Mouse (Mus musculus): ENCODE data around the gene Ppp2r3d.
A peak's percentile ranks its signal among the peaks of the same experiment; 100 is the strongest.
"Not testable (repeated sequence)": the region's sequence is repeated elsewhere in the genome, so short reads cannot be mapped to it uniquely, and the experiment has no call there.

Ppp2r3d gene

DNA sequence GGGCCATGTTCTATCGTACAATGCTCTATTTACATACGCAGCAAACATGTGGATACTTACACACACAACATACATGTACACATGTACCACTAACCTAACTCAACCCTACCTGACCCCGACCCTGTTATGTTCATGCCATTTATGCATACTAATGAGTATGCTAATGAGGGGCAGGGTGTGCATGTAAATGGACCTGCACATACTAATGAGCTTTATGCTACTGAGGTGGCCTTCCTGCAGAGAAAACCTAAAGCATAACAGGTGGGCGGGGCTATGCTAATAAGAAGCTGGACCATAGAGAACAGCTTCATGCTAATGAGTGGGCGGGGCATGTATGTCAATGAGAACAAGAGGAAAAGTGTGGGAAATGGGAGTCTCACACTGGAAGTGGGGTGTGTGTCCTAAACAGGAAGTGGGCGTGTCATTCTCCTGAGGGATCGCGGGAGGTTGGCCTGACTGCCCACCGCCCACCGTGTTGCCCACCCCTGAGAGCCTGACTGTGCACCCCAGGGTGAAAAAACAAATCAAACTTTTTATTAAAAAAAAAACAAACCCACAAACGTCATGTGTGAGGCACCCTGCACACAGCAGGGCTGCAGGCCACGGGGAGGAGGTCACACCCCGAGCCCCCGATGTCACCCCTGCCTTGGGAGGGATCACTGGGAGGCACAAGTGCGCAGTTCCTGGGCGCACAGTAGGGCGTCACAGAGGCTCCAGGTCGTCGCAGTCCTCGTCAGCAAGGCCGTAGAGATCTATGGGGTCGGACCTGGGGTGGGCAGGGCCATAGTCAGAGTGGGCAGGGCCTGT is at the start of gene Ppp2r3d:
Gene Ppp2r3d, minus strand, starts transcription at position 803 of the 807 bp plus-strand sequence.
- DNase-seq (ENCODE audit: low spot score in 2 of 2), result peak in 1 of 2 experiments; percentile 17

DNA sequence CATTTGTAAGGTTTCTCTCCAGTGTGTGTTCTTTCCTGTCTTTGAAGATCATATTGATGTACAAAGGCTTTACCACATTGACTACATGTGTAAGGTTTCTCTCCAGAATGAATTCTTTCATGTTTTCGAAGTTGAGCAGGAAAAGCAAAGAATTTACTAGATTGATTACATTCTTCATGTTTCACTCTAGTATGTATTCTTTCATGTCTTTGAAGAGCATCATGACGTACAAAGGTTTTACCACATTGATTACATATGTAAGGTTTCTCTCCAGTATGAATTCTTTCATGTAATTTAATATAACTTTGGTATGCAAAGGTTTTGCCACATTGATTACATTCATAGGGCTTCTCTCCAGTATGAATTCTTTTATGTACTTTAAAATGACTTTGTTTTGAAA is 17.0 kb upstream of the Ppp2r3d start, which contains the start of gene Gm21836:
Gene Gm21836, minus strand, starts transcription at position 101 of the 400 bp plus-strand sequence.
- DNase-seq (ENCODE audit: low spot score in 2 of 2), result not testable (repeated sequence)

DNA sequence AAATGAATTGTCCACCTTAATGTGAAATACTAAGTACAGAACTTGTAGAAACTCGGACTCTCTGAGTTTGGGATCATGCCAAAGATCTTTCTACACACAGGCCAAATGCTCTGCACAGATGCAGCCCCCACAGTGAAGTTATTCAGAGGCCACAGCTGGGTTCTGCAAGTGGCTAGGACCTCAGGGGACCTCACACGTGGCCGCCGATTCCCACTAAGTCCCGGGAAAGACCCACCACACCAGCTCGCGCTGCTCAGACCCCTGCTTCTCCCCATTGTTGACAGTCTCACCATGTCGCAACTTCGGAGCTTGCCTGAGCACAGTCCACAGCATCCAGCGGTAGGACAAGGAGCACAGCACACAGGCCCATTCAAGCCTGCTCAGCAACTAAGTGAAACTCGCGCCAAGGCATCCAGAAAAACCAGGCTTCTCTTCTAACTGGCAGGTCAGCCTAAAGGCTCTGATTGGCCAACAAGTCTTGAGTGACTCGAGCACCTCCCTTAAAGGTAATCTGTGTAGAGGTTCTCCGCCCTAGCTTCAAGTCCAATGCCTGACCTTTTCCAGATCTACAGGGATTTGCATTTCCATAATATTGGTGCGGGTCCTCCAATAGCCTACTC is 3.8 kb upstream of the Ppp2r3d start:
- DNase-seq (ENCODE audit: low spot score in 2 of 2), result not testable (repeated sequence)

DNA sequence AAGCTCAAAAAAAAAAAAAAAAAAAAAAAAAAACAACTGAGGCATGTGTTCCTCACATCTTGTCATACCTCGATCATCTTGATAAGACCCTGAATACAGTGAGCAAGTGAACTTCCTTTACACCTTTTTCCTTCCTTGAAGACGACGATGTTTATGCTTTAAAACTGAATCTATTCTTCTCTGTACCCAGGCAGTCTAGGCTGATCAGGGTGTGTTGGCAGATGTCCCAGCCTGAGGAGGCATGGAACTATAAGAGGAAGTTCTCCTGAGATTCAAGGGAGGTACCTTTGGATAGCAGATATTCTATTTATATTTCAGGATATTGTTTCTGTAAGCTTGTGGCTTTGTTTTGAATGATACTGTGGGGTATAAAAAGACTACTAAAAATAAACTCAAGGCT is 1.4 kb upstream of the Ppp2r3d start:
- DNase-seq (ENCODE audit: low spot score in 2 of 2), result no peak

DNA sequence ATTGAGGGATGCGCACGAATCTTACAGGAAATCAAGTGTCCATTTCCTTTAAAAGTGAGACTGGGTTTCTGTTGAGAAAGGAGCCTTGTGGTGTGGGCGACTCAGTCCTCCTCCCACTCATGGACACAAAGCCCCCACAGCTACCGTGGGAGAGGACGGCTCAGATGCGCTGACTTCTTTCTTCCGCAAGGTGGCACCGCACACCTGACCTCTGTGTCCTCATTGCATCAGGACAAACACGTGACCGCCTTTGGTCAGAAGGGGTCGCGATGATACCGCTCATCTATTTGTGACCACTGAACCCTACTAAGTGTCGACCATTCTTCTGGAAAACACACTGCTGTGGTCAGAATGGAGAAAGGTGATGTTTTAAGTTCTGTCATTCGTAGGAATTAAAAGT is 1.0 kb downstream of the Ppp2r3d start:
- no peak for DNase-seq (ENCODE audit: low spot score in 2 of 2)

DNA sequence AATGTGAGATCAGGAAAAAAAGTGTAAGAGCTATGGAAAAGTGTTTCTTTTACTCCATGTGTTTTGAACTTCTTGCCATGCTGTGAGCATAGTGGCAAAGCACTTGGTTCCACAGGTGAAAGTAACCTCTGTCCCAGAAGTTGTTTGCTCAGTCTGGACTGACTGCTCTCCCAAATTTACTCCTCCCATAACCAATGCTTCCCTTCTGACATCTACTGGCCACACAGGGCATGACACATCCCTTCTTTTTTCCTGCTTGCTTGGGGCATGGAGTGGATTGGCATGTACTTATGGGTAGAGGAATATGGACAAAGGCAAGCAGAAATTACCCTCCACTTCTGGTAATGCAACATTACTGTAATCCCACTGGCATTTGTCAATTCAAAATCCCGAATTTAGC is 20.1 kb downstream of the Ppp2r3d start:
- no peak for DNase-seq (ENCODE audit: low spot score in 2 of 2)

DNA sequence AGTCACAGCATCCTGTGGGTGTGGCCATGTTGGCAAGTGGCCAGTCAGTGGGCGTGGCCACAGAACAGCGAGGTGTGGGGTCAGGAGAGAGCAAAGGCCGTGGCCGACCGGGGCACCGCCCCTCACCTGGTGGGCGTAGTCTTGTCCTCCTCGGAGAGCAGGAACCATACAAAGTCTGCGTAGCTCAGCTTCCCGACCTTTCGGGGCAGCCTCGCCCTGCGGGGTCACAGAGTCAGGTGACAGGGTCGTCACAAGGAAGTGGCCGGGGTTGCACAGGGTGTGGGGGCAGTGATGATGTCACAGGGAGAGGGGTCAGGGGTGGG is 34.2 kb downstream of the Ppp2r3d start:
- DNase-seq (ENCODE audit: low spot score in 2 of 2), result peak in 1 of 2 experiments; percentile 31

DNA sequence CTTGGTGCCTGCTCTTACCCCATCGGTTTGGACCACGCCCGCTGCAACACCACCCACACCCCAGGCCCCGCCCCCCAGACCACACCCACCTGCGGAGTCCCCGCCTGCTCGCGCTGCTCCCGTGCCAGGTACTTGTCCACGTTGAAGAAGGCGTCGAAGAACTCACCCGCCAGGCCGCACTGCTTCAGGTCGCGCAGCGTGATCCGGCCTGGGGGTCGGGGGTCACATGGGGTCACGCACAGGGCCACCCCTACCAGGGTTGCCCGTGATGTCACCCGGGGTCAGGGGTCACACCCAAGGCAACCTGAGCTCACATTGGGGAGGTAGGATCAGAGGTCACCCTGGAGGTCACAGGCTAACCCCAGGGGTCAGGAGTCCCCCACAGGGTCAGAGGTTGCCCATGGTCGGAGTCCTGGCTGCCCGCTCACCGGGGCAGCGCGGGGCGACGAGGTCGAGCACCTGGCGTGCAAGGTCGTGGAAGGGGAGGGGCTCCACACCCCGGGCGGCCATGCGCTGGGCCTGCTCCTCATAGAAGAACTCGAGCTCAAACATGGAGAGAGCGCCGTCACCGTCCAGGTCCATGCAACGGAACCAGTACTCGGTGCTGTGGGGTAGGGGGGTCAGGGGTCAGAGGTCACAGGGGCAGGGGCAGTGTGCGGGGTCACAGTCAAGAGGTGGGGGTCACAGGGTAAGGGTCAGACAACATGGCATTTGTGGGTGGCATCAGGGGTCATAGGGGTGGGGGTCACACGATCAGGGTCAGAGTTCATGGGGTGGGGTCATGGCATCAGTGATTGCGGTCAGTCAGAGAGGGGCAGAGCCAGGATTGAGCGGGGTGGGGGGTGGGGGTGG is 34.8 kb downstream of the Ppp2r3d start:
- peak in 1 of 2 experiments; percentile 36 for DNase-seq (ENCODE audit: low spot score in 2 of 2)

DNA sequence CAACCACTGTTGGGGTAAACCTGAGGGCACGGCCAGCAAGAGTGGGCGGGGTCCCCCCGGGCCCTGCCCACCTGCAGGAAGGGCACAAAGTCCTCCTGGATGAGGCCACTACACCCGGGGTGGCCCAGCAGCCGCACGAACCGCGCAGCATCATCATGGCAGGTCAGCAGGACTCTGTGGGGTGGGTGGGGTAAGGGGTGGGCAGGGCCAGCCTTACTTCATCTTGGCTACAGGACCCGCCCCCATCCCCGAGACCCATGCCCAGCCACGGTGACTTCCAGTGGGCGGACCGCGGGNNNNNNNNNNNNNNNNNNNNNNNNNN is 36.0 kb downstream of the Ppp2r3d start:
- DNase-seq (ENCODE audit: low spot score in 2 of 2), result no peak

DNA sequence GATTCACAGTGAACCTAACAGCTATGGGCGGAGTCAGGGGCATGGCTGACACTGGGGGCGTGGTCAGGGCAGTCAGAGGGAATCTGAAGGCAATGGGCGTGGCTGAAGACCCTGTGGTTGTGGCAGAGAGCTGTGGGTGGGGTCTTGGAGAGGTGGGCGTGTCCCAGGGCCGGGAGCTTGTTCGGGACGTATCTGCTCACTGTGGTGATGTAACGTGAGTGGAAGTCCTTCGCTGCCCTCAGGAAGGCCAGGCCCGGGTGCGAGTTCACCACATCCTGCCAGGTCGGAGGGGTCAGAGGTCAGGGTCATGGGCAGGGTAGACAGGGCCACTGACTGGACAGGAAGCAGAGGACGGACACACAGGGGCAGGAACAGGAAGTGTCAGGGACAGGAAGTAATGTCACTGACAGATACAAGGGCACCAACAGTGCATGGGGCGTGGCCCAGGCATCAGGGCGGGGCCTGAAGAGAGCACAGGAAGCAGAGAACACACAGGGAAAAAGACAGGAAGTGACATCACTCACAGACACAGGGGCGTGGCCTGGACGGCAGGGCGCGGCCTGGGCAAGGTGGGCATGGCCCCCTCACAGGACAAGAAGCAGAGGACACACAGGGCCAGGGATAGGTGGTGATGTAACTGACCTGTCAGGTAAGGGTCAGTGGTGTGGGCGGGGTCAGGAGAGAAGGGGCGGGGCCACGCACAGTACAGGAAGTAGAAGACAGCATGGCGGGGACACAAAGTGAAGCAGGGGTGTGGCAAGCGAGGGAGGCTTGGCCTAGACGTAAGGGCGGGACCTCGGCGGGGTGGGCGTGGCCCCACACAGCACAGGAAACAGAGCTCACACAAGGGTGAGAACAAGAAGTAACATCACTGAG is 36.6 kb downstream of the Ppp2r3d start:
- peak in 1 of 2 experiments; percentile 50 for DNase-seq (ENCODE audit: low spot score in 2 of 2)

DNA sequence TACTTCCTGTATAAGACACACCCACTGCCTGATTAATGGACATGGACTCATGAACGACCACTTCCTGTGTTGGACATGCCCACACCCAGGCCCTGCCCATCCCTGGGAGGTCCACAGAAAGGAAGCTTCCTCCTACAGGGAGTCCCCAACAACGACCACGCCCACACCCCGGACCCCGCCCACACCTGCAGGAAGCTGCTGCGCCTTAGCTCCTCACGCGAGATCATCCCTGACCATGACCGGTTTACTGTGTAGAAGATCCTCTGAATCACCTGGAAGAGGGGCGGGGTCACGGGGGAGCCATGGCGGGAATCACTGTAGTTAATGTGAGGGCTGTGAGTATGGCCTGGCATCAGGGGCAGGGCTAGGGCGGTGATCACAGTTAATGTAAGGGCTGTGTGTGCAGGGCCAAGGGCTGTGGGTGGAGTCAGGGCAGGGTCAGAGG is 37.3 kb downstream of the Ppp2r3d start:
- DNase-seq (ENCODE audit: low spot score in 2 of 2), result peak in 1 of 2 experiments; percentile 42

DNA sequence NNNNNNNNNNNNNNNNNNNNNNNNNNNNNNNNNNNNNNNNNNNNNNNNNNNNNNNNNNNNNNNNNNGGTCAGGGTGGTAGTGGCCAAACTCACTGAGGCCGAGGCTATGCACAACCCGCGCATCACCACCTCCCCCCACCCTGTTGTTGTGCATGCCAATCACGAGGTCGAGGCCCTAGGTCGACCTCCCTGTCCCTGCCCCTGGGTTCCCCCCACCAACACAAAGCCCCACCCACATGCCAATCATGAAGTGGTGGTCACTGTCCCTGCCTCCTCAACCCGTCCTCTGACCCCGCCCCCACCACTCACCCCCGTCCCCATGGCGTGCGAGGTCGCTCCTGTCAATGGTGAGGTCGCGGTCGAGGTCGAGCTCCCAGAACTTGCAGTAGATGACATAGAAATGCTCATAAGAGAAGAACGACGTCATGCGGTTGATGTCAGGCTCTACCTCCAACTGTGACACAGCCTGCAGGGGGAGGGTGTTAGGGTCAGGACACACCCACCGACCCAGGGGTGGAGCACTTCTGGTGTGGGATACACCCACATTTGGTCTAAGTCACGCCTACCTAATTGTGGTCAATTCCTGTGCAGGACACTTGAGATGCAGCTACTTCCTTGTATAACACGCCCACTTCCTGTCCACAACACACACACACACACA is 37.9 kb downstream of the Ppp2r3d start:
- DNase-seq (ENCODE audit: low spot score in 2 of 2), result peak in 1 of 2 experiments; percentile 18

DNA sequence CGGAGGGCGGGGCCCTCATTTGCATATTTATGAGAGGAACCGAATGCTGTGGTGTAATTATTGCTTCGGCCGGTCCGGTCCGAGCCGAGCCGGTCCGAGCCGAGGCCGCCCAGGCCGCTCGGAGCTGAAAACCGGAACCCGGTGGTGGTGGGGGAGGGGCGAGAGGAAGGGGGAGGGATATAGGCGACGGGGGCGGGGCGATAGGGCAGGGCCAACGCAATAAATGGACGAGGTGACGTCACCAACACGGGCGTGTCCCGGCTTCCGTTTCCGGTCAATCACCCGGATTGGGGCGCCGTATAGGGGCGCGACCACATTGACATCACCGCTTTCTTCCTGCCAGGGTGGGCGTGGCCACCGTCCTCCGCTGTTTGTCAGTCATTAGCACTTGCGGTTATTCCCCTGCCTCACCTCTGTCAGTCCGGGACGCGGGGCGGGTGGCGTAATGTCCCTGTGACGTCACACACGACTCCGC is 51.2 kb downstream of the Ppp2r3d start:
- peak; percentile 65 to 87 for DNase-seq (ENCODE audit: low spot score in 2 of 2)

DNA sequence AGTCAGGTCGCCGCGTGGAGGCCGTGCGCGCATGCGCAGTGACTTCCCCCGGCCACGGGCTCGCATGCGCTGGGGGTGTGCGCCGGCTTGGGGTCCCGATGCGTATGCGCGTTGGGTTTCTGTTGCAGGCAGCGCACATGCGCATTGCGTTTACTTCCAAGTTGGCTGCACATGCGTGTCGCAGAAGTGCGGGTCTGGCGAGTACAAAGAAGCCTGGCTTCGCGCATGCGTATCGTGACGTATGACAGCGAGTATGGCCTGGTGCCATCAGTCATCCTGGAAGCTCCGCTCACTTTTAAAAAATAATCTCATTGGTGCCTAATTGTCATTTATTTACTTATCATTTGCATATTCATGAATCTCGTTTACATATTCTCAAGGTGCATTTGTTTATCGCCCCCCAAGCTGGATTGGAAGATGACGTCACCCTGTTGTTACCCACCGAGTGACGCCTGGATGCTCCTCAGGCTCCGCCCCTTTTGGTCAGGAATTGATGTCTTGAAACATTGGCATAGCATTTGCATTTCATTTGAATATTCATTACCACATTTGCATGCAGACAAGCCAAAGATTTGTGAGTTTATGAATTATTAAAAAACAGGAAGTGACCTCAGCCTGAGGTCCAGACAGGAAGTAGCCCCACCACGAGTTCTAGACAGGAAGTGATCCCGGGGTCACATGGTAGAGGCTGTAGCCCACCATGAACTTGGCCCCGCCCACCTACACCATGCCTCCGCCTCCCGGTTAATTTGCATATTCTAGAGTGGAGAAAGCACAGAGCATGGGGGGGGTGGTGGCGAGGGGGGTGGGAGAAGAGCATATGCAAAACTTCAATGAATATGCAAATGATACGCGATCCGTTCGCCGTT is 51.9 kb downstream of the Ppp2r3d start:
- peak; percentile 83 to 93 for DNase-seq (ENCODE audit: low spot score in 2 of 2)

DNA sequence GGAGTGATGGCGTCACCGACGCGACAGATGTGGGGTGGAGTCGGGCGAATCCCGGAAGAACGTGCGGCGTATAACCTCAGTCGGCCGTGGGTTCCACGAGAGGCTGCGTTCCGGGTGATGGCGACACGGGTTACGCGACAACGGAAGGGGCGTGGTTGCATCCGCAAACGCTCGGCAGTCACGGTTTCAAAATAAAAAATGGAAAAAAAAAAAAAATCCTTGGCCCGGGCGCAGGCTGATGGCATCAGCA is 52.5 kb downstream of the Ppp2r3d start:
- DNase-seq (ENCODE audit: low spot score in 2 of 2), result no peak

DNA sequence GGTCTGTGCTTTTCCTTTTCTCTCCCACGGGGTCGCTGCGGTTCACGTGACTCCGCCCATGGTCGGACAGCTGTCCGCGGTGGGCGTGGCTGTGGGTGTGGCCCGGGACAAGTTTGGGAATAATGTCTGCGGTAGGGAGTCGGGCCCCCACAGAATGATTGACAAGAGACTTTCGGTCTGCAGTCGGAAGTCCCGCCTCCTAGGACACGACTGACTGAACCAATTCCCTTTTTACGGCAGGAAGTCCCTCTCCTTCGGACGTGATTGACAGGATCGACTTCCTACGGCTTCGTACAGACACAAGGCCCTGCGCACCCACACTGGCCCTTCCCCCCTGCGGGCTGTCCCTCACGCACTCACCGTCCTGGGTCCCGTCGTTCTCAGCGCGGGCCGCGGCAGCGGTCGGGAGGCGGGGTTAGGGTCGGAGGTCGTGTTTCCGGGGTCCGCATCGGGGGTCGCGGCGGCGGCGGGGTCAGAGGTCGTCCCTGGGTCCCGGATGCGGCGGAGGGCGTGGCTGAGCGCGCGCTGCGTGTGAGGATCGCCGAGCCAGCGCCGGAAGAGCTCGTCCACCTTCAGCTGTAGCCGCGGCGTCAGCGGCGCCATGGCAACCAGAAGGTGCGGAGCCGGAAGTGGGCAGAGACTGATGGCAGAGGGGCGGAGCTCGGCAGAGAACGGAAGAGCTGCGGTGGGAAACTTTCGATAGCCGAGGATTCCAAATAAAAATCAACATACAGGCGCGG is 53.0 kb downstream of the Ppp2r3d start:
- DNase-seq (ENCODE audit: low spot score in 2 of 2), result peak; percentile 82 to 96

DNA sequence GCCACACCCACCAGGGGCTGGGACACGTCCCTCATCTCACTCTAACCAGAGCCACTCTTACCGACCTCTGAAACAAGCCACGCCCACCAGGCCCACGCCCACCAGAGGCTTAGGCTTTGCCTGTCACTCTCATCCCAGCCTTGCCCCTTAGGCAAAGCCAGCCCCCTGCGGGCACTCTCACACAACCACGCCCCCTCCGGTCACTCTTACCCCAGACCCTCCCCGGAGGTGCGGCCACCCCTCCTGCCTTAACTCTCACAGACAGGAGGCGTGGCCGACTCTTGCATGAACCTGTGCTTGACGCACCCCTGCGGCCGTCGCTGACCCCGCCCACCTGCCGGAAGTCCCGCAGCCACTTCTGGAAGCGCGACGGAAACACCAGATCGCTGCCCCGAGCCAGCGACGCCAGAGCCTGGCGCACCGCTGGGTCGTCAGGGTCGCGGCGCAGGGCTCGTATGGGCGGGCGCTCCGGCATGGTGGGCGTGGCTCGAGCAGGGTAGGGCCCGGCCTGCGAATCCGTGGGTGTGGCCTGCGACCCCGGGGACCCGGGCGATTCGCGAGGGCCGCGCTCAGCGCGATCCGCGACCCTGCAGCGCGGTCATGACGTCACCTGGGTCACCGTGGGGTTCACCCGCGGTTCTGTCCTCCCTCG is 53.7 kb downstream of the Ppp2r3d start:
- peak; percentile 82 to 95 for DNase-seq (ENCODE audit: low spot score in 2 of 2)

DNA sequence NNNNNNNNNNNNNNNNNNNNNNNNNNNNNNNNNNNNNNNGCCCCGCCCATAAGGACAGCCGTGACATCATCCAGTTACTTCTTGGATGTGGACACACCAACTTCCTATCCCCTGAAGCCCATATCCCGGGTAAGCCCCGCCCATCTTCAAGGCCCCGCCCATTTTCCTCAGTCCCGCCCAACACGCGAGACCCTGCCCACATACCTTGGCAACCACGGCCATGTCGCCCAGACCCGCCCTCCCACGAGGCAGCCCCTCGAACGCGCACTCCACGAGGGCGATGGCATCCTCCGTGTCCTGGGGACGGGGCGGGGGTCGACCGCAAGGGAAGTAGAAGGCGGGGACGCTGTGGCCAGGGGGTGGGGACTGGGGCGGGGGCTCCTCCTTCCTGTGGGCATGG is 54.3 kb downstream of the Ppp2r3d start:
- DNase-seq (ENCODE audit: low spot score in 2 of 2), result peak; percentile 36 to 74

DNA sequence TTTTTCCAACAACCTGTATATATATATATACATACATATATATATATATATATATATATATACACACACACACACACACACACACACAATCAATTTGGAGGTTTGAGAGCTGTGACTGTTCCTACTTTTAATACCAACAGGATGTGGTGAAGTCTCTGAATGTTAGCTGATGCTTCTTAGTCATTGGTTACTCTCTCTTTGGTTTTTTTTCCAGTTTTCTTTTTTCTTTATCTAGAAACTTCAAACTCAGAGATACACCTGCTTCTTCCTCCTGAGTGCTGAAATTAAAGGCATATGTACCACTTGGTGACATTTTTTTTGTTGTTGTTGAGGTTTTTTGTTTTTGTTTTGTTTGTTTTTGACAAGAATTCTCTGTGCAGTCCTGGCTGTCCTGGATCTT is 63.8 kb downstream of the Ppp2r3d start:
- DNase-seq (ENCODE audit: low spot score in 2 of 2), result no peak

Measured in spleen, postnatal 10 days (tissue).